Mouse (Mus musculus) liver, embryonic 11.5 days (tissue): Measurements from ENCODE around the gene Olfr1392. TPM values are rescaled to one million over a fixed set of nuclear protein-coding genes. Genes with fewer than 3 reads are reported as not detected.
"Not testable (repeated sequence)": the region's sequence is repeated elsewhere in the genome, so short reads cannot be mapped to it uniquely, and the experiment has no call there.

Experiments used
- ATAC-seq: fragments of 200-750 bp; cut with Nextera tagmentation; replicated peaks from 2 replicates; pipeline ENCODE4 v1.8.0; 2017; ENCODE audit warnings: moderate number of reproducible peaks, mild to moderate bottlenecking, moderate TSS enrichment, moderate library complexity; ENCODE audit not compliant: low FRiP score
- DNase-seq: peaks from one replicate; pipeline ENCODE4 v3.0.0-alpha.2; 2017; ENCODE audit warnings: low spot score
- H3K27ac ChIP-seq: fragments of 300-500 bp; sonication (generic); 2 replicates; pipeline ENCODE4 v1.5.1; 2014; ENCODE audit warnings: mild to moderate bottlenecking, low read depth, low read length, control low read depth
- H3K27me3 ChIP-seq: fragments of 300-500 bp; sonication (generic); replicated peaks from 2 replicates; pipeline ENCODE4 v1.6.1; 2014; ENCODE audit warnings: low read length, mixed read lengths; ENCODE audit not compliant: control insufficient read depth, insufficient read depth
- H3K36me3 ChIP-seq: fragments of 300-500 bp; sonication (generic); 2 replicates; pipeline ENCODE4 v1.6.1; 2014; ENCODE audit warnings: mild to moderate bottlenecking, low read length, moderate library complexity, mixed read lengths; ENCODE audit not compliant: control insufficient read depth, insufficient read depth
- H3K4me1 ChIP-seq: fragments of 300-500 bp; sonication (generic); replicated peaks from 2 replicates; pipeline ENCODE4 v1.6.1; 2014; ENCODE audit warnings: low read length, mixed read lengths; ENCODE audit not compliant: control insufficient read depth, insufficient read depth
- H3K4me2 ChIP-seq: fragments of 300-500 bp; sonication (generic); 2 replicates; pipeline ENCODE4 v1.6.1; 2014; ENCODE audit warnings: mild to moderate bottlenecking, control low read depth, moderate library complexity
- H3K4me3 ChIP-seq: fragments of 300-500 bp; sonication (generic); 2 replicates; pipeline ENCODE4 v1.5.1; 2014; ENCODE audit warnings: low read depth, low read length, control low read depth
- H3K9ac ChIP-seq: fragments of 300-500 bp; sonication (generic); 2 replicates; pipeline ENCODE4 v1.6.1; 2014; ENCODE audit warnings: low read depth, low read length, control low read depth
- H3K9me3 ChIP-seq: fragments of 300-500 bp; sonication (generic); 2 replicates; pipeline ENCODE4 v1.6.1; 2016; ENCODE audit warnings: low read length, inconsistent platforms, mixed read lengths; ENCODE audit not compliant: control insufficient read depth
- WGBS: fragments of 180-500 bp; shearing (Covaris S2); extraction: QIAGEN DNeasy Blood & Tissue Kit; methylation state at CpG from one replicate; pipeline ENCODE4 v1.1.7; 2014; 5-methylcytosine and 5-hydroxymethylcytosine counted together
- polyA plus RNA-seq: library from polyadenylated mRNA; unstranded; fragments of >200 nt; fragmentation: Nextera tagmentation; extraction: Ambion mirVana; gene quantifications from 2 replicates; pipeline ENCODE4 v1.2.1, GENCODE M21; 2014

Gene Olfr1392
- polyA plus RNA-seq, 1 experiment from 2014 or later: not detected

GRCm38 (mm10) chr11:49269761-49270160, 15.3 kb upstream of the Olfr1392 start:
- Histone ChIP-seq H3K4me2 (no peak overlapping the region), H3K4me1 (no peaks in the 10 kb centered on the region), H3K36me3 (no peaks in the 10 kb centered on the region), H3K27me3 (no peaks in the 10 kb centered on the region), H3K9me3 (no peaks in the 10 kb centered on the region), H3K27ac (no peak overlapping the region), H3K4me3 (no peak overlapping the region), H3K9ac (no peak overlapping the region)
- DNase-seq (no peak), ATAC-seq (no peak)
- 86% methylated on average over 9 of the region's 9 CpGs for WGBS

GRCm38 (mm10) chr11:49270368-49270767, 14.7 kb upstream of the Olfr1392 start:
- H3K27me3 ChIP-seq: no peaks in the 10 kb centered on the region
- H3K36me3 ChIP-seq: no peaks in the 10 kb centered on the region
- H3K27ac ChIP-seq: no peak overlapping the region
- WGBS: 77% methylated on average over 4 of the region's 4 CpGs
- H3K4me1 ChIP-seq: no peaks in the 10 kb centered on the region
- DNase-seq (no peak), ATAC-seq (no peak)
- H3K9ac ChIP-seq: no peak overlapping the region
- H3K4me2 ChIP-seq: no peak overlapping the region
- no peaks in the 10 kb centered on the region for H3K9me3 ChIP-seq
- H3K4me3 ChIP-seq: no peak overlapping the region

GRCm38 (mm10) chr11:49271334-49271733, 13.7 kb upstream of the Olfr1392 start:
- no peak for ATAC-seq
- Histone ChIP-seq H3K9ac (no peak overlapping the region), H3K4me3 (no peak overlapping the region), H3K4me1 (no peaks in the 10 kb centered on the region), H3K27me3 (no peaks in the 10 kb centered on the region), H3K27ac (no peak overlapping the region), H3K9me3 (no peaks in the 10 kb centered on the region), H3K4me2 (no peak overlapping the region), H3K36me3 (no peaks in the 10 kb centered on the region)
- WGBS: 29% methylated on average over 7 of the region's 7 CpGs
- no peak for DNase-seq

- no peaks in the 10 kb centered on the region for H3K4me1 ChIP-seq
- DNase-seq: no peak
- H3K27ac ChIP-seq: no peak overlapping the region
- H3K4me3 ChIP-seq: no peak overlapping the region
- no peak overlapping the region for H3K9ac ChIP-seq
- H3K4me2 ChIP-seq: no peak overlapping the region
- no peaks in the 10 kb centered on the region for H3K36me3 ChIP-seq
- ATAC-seq: no peak
- H3K9me3 ChIP-seq: no peaks in the 10 kb centered on the region
- H3K27me3 ChIP-seq: no peaks in the 10 kb centered on the region
- 69% methylated on average over 11 of the region's 11 CpGs for WGBS
Measured at GRCm38 (mm10) chr11:49273834-49274519, 11.1 kb upstream of the Olfr1392 start.

GRCm38 (mm10) chr11:49278222-49278621, 6.9 kb upstream of the Olfr1392 start, which contains the start of gene Olfr1393:
Olfr1393 (plus strand) TSS chr11:49278304.
- no peak for DNase-seq
- no peak within 1 kb of the TSS for H3K27ac ChIP-seq
- 55% methylated on average over 3 of the region's 3 CpGs for WGBS
- H3K9ac ChIP-seq: no peak within 1 kb of the TSS
- no peaks in the 10 kb centered on the region for H3K9me3 ChIP-seq
- H3K4me3 ChIP-seq: no peak within 1 kb of the TSS
- no peaks in the 10 kb centered on the region for H3K36me3 ChIP-seq
- no peaks in the 10 kb centered on the region for H3K27me3 ChIP-seq
- no peak within 1 kb of the TSS for H3K4me2 ChIP-seq
- ATAC-seq: no peak
- no peaks in the 10 kb centered on the region for H3K4me1 ChIP-seq

- H3K4me3 ChIP-seq: no peak overlapping the region
- no peak overlapping the region for H3K4me2 ChIP-seq
- H3K9me3 ChIP-seq: no peaks in the 10 kb centered on the region
- WGBS: 77% methylated on average over 2 of the region's 2 CpGs
- H3K36me3 ChIP-seq: no peaks in the 10 kb centered on the region
- no peaks in the 10 kb centered on the region for H3K27me3 ChIP-seq
- no peaks in the 10 kb centered on the region for H3K4me1 ChIP-seq
- ATAC-seq (no peak), DNase-seq (no peak)
- no peak overlapping the region for H3K27ac ChIP-seq
- no peak overlapping the region for H3K9ac ChIP-seq
Measured at GRCm38 (mm10) chr11:49287251-49287650, 2.2 kb downstream of the Olfr1392 start.

- no peak for DNase-seq
- Histone ChIP-seq H3K9ac (no peak overlapping the region), H3K36me3 (no peaks in the 10 kb centered on the region), H3K4me2 (no peak overlapping the region), H3K27me3 (no peaks in the 10 kb centered on the region), H3K27ac (no peak overlapping the region), H3K4me3 (no peak overlapping the region), H3K4me1 (no peaks in the 10 kb centered on the region), H3K9me3 (no peaks in the 10 kb centered on the region)
- WGBS: 75% methylated on average over 3 of the region's 3 CpGs
- no peak for ATAC-seq
Measured at GRCm38 (mm10) chr11:49292777-49293176, 7.7 kb downstream of the Olfr1392 start.

GRCm38 (mm10) chr11:49304441-49304840, 19.4 kb downstream of the Olfr1392 start, which contains the start of gene Olfr10:
Olfr10 (plus strand) TSS chr11:49304741.
- Histone ChIP-seq H3K9me3 (peaks cover 2% of the 10 kb centered on the region; the same call in 1 of the 2 replicates), H3K4me2 (no peak within 1 kb of the TSS), H3K4me1 (no peaks in the 10 kb centered on the region), H3K27me3 (no peaks in the 10 kb centered on the region), H3K4me3 (no peak within 1 kb of the TSS), H3K36me3 (no peaks in the 10 kb centered on the region), H3K27ac (no peak within 1 kb of the TSS), H3K9ac (no peak within 1 kb of the TSS)
- DNase-seq: no peak
- no peak for ATAC-seq

GRCm38 (mm10) chr11:49308547-49308946, 23.5 kb downstream of the Olfr1392 start:
- not testable (repeated sequence) for H3K4me2 ChIP-seq, H3K36me3 ChIP-seq, ATAC-seq, H3K9me3 ChIP-seq, H3K4me1 ChIP-seq, DNase-seq, H3K9ac ChIP-seq, H3K27me3 ChIP-seq, H3K27ac ChIP-seq, H3K4me3 ChIP-seq
- WGBS: 65% methylated on average over 5 of the region's 5 CpGs
